Mouse (Mus musculus): ENCODE measurements at regions not wholly inside any gene's neighbourhood (a gene's known extent, or its start where the extent isn't known, plus 50 kb on each side); places are given as distances from the start of the nearest gene placed in this dataset.
A peak's percentile ranks its signal among the peaks of the same experiment; 100 is the strongest.

DNA sequence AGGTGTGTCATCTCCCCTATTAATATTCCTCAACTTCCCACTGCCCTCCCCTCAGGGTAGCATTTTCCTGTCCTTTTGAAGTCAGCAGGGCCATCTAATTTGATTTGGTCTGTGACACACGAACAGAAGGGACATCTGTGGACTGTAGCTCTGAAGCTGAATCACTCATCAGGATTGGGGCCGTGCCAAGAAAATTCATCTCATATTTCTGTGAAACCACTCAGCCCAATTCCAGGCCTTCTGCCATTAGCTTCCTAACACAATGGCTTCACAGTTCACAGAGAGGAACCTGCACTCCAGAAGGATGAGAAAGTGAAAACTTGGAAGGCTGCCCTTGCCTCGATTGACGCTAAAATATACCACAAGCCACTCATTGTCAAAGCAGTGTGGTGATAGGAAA lies 86.1 kb downstream of the Abhd5 start:
- DNase-seq: peak; percentile 70

DNA sequence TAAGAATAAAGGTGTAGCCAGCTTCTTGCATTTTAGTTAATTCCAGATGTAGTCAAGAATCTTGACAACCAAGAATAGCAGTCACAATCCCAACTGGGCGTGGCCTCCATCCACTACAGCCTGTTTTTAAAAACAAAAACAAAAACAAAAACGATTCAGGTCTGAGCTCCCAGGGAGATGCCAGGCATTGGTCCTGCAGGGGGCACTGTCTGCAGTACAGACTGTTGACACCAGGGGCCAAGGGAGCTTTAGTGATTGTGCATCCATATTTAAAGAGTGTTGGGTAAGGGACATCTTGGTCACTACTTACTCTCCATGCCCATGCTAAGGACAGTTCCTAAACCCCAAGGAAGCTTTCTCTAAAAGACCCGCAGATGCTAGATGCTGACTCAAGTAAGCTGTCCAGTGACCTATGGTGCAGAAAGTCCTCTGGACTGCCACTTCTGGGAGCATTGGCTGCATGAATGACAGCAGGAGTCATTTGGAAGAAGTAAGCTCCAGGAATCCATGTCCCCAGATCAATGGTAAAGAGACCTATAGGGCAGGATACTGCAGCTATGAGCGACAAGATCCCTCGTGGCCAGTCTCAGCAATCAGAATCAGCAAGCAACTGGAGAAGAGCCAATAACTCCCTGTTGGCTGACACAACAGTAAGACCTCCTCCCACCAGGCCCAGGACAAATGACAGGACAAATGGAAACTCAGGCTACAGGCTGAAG lies 95.1 kb downstream of the Abhd5 start:
- DNase-seq: no peak

DNA sequence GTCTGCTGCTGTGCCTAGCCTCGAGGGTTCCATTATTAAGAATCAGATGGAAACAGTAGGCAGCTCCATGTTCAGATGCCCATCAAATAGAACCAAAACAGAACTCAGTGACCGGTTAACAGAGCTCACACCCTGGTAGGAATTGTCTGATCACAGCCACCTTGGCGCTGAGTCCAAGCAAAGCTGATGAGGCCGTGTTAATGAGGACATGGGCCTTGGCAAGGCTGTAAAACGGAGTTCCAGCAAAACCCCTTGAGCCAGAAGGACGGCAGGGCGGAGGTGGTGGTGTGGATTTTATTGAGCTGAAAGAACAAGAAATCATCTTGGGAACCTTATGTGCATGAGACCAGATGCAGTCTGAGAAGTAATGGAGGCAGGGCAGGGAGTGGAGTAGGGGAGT lies 96.2 kb downstream of the Abhd5 start:
- DNase-seq: no peak

DNA sequence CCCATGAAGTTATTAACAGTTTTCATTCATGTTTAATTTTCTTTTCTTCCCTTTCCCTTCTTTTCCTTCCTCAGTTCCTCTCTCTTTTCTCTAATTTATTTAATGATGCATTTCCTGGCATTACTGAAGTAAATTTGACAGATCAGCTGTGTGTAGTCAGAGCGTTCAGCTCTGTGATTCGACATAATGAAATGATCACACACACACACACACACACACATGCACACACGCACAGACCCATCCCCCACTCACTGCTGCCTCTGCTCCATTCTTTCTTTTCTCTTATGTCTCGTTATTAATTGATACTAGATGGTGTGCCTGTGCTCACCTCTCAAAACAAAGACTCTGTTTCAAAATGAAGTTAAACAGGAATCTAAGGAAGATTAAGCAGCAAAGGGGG lies 96.9 kb downstream of the Abhd5 start:
- DNase-seq: no peak

DNA sequence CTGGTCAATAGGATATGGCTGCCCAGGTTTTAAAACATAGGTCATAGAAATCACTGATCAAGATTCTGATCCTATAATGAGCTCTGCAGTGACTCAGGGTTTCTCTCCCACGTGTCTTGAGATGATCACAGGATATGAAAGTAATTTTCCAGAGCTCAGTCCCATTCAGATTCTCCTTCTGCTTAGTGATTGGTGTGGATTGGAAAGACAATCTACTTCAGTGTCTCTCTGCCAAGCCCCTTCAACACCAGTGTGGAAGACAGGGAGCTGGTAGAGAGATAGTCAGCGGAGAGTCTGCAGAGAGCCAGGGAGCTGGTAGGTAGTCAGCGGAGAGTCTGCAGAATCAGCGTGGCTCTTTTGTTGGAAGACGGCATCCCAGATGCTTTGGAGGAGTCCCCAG lies 99.1 kb downstream of the Abhd5 start:
- DNase-seq: no peak

DNA sequence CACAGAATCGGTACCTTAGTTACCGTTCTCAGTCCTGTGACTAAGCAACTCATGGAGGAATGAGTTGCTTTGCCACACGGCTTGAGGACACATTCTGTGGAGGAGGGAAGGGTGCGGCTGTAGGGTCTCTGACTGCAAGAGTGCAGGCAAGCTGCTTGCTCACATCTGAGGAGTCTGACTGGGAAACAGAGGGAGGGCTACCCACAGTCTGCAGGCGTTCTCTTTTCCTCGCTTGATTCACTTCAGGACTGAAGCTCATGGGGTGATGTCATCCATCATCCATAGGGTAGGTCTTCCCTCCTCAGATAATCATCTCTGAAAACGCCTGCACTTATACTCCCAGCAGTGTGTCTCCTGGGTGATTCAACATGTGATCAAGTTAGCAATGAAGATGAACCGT lies 103.9 kb downstream of the Abhd5 start:
- DNase-seq: no peak

DNA sequence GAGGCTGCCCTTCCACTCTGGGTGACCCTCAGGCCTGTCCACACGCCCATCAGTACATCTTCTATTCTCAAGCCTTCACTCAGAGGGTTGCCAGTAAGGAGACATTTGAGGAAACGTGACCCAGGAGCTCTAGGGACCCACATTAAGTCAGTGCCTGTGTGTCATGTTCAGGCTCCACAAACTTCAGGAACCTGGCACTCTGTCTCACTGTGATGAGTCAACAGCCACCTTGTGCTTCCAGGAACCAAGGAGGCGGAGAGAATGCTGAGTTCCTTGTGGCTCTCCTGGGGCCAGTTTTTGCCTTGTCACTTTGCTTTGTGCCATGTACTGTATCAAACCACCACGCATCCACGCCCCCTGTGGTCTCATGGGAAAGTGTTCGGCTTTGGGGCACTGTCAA lies 104.4 kb downstream of the Abhd5 start:
- DNase-seq: no peak

DNA sequence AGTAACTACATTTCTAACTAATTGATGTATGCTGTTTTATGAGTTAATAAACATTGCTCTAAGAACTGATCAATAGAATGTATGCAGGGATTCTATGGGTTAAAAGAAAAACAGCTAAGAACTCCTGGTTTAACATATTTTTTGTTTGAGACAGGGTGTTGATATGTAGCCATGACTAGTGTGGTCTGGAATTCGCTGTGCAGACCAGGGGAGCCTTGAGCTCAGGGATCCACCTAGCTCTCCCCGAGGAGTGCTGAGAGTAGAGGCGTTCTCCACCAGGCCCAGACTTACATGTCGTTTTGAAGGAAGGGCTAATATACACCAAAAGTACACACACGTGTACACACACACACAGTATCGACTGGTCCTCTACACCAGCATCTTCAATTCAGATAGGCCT lies 108.1 kb downstream of the Abhd5 start:
- peak; percentile 11 for DNase-seq

DNA sequence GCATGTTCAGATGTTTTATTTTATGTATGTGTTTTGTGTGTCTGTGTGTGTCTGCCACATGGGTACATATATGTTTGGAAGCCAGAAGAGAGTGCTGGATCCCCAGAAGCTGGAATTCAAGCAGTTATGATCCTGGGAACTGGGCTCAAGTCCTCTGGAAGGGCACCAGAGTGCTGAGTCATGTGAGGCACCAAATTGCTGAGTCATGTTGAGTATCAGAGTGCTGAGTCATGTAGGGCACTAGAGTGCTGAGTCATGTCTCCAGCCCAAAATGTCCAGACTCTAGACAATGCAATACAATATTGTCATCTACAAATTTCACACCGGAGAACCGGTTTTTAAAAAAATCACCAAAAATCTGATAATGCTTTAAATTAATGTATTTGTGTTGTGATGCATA lies 120.1 kb downstream of the Abhd5 start:
- peak; percentile 50 for DNase-seq

DNA sequence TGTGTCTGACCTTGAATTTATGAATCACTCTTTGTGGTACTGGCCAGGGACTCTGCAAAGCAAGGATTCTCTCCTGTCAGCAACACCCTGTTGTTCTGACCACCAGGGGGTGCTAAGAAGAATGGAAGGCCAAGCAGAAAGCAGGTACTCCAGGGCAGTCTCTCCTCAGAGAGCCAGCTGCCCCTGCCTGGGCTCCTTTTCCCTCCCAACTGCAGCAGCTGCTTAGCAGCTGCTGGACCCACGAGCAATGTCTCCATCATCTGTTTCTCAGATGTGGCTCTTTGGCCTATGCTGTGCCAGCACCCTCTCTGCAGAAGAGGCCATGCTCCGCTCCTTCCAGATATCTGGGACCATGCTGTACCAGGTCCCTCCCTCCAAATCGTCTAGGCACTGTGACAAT lies 124.9 kb downstream of the Abhd5 start:
- DNase-seq: peak; percentile 49

DNA sequence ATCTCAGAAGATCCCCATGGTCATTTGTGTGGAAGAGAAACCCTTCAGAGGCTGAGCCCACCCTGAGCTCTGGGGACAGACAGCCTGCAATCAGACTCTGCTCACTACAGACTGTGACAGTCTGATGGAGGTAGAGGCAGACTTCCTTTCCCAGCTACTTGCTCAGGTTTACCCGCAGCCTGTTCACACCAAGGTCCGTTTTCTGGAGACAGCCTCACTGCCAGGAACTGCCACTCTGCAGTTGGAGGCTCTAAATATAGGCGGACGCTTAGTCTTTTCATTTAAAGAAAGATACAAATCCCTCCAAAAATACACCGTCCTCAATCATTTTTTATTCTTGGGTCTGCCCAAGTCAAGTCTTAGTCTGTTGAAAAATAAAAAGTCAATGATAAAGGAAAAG lies 135.6 kb downstream of the Abhd5 start:
- DNase-seq: no peak

DNA sequence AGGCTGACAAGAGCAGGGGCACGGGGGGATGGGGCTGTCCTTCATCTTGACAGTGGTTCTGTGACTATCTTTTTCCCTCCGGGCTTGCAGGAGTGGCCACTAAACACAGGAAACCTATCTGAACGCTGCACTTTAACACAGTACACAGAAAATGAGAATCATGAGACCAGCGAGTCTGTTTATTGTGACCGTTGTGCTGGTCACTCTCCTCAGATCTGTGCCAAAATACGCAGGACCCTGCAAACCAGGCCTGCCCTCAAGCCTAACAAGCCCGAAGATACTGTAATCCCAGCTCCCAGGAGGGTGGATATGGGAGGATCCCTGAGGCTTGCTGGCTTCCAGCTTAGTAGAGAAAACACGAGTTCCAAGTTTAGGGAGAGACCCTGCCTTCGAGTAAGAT lies 143.3 kb downstream of the Abhd5 start:
- no peak for DNase-seq

DNA sequence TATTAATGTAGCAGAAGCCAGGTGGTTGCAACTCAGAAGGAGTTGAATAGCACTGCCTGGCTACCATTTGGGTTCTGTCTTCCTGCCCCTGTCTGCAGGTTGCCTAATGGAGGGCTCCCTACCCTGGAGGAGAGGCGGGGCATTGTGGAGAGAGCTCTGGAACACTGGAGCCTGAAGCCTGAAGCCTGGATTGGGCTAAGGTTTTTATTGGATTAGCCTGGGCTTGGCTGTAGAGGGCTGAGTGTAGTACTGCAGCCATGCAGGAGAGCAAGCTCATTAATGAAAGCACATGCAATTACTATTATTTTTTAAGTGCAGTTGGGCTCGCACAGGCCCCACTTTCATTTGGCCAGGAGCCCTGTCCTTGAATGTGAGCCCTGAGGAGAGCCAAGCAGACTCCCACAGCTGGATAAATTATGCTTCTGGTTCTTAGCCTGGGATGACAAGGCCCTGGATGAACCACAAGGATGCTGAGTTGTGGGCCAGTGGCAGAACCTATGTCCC lies 145.1 kb downstream of the Abhd5 start:
- DNase-seq: peak; percentile 31

DNA sequence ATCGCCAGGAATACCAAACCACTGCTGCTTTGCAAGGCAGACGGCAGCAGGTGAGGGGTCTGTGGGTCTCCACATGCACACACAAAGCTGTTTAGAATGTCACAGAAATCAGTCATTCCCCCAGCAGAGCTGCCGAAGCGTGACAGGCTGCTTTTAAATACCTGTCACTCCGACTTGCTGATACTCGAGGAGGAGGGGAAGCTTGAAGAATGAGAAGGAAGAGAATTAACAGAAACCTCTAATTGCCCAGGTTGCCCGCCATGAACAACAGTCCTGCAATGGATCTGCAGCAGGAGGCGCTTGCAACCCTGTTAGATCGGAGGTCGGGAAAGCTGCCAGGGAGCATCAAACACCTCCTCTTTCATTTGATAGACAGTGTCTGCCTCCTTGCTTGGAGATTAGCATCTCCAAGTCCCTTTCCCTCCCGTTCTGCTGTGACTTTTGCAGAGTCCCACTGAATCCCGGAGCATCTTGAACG lies 150.5 kb downstream of the Abhd5 start:
- DNase-seq: no peak

DNA sequence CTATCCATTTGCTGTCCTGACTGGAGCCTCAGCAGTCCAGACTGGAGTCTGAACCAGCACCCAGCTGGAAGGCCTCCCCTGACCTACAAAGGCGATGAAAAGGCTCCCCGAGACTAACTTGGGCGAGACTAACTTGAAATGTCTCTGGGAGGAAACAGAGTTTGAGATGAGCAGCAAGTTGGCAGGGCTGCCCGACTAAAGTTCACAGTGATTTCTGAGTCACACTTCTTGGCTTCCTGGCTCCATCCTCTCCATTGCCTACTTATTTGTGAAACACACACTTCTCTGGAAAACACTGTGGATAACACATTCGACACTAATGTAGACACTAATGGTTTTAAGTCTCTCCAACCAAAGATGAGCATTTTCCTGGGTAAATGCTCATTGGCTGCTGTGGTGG lies 170.2 kb downstream of the Abhd5 start:
- DNase-seq: peak; percentile 41

DNA sequence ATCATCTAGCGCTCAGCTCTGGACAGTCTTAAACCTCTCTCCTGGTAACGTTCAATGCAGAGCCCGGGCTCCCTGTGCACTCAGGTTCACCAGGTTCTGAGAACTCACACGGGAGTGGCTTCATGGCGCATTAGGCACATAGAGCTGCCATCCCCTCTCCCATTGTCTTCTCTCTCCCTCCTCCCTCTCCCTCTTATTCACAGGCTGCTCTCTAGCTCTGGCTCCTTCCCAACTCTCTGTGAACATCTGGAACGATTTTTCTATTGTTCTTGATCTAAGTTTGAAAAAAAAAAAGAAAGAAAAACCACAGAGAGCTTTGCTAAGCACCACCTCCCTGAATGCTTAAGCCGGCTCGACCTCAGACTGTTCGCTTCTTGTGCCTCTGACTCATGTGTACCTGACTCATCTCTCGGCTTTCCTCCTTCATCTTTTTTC lies 174.2 kb downstream of the Abhd5 start:
- no peak for DNase-seq

DNA sequence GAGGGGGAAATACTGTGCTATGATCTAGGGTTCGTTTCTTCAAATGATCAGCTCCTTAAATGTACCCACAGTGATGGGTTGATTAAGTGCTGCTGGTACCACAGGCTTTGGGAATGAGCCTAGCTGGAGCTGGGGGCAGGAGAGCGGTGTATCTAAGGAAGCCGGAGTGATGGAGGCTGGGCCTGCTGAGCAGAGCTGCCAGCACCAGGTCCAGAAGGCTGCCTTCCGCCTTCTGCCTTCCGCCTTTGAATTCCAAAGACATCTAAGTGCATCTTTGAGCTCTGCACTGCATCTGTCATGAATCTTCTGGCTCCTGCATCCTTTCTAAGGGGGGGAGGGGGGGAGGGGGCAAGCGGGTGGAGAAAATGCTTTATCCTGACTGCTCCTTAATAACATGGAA lies 176.9 kb downstream of the Abhd5 start:
- no peak for DNase-seq

DNA sequence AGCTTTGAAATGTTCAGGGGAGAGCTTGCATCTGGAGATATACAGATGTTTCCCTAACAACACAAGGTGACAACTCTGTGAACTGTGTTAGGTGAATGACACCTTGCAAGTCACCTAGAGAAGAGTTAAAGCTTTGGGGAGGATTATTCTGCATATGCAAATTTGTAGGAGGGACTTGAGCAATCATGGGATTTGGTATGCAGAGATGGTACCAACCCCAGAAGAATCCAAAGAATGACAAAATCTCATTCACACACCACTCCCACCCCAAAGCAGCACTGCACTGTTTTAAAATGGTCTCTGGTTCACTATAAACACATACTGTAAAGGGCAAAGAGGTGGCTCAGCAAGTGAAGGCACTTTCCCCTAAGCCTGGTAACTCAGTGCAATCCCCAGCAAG lies 178.3 kb downstream of the Abhd5 start:
- no peak for DNase-seq

DNA sequence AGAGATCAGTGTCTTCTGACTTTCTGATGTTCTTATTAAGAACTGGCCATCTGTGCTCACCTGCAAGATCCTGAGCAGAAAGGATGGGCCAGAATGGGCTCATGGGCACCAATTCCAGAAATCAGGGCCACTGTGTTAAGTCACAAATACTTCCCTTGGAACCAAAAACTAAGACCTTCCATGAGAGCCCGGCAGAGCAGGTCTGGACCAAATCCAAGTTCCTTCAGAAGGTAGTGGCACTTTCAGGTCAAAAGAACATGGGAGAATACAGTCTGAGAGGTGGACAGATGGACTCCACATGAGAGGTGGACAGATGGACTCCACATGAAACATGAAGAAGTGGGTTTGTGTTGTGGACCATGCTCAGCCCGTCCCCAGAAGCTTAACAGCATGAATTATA lies 180.4 kb downstream of the Abhd5 start:
- no peak for DNase-seq

DNA sequence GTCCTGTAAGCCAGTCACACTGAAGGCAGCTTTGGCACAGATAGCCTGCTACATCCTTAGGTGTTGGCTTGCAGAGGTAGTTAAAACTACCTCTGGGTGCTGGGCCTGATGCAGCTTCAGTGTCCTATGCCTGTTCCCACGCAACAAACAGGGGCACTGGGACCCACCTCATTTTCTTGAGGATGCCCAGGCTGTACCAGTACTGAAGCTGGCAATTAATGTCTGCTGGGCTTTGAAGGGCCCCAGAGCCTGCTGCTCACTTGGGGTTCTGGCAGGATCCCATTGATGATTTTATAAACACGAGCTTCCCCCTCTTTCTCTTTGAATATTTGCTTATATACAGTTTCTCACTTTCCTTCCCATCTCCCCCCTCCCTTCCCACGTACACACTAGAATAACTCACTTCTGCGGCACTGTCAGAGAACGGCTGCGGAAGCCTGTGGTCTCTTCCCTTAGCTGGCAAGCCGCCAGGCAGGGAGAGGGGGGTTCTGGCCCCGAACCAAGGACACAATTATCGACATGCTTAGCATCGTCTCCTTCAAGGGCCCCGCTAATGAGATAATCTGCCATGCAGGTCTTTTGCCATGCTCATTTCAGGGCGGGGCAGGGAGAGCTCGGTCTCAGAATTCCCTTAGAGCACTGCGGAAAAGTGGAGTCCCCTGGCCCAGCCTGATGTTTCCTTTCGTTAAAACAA lies 182.9 kb downstream of the Abhd5 start:
- DNase-seq: no peak

DNA sequence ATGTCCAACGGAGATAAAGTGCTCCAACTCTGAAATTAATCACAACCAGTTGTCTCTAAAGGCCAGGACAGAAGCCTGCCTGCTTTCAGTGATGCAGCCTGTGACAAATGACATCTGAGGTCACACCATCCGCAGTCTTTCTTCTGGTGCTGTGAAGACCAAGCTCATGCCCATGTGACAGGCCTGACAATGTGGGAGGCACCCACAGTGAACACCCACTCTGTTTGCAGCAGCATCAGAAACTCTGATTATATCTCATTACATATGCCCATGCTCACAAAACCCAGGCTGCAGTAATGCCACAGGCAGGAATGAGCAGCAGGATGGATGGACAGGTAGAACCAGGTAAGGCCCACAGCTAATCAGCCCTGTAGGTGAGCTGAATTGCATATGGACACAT lies 183.6 kb downstream of the Abhd5 start:
- no peak for DNase-seq

DNA sequence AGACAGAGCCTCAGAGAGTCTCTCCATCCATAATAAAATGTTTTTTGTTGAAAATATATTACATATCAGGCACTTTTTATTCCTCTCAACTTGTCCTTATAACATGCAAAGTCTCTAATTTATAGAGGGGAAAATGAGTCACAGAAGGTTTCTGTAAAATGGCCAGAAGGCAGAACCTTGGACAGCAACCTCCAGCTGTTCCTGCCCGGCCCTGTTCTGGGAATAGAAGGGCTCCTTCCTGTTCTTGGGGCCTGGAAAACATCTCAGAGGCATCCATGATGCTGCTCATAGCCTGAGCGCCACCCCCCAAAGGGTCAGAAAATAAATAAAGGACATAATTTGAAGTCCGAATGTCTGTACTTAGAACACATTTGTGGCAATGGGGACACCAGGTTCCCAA lies 188.7 kb downstream of the Abhd5 start:
- no peak for DNase-seq

DNA sequence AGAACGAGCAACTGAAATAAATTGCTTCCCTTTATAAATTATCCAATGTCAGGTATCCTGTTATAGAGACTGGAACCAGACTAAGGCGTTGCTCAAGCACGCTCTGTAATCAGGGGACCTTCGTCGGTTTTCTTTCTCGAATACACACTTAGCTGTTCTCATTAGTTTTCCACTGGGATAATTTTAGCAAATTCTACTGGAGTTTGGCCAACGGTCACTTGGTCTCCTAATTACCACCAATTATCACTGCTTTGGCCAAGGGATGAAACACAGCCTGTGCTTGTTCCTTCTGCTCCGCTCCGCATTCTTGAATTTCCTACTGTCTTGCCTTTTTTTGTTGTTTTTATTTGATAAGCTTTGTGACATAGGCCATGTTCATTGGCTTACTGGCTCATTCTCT lies 191.1 kb upstream of the Topaz1 start:
- DNase-seq: no peak

DNA sequence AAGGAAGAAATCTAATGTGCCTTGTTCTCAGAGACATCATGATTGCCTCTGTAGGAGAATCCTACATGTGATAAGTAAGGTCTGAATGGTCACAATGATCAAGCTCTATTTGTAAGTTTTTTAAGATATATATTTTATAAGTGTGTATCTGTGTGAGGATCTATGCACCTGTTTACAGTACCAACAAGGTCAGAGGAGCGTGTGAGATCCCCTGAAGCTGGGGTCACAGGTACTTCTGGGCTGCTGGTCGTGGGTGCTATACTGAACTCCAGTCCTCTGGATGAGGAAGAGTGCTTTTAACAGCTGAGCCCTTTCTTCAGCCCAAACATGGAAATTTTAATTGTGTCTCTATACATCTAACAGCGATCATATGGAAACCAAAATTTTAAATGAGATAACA lies 181.1 kb upstream of the Topaz1 start:
- no peak for DNase-seq

All from adrenal gland, adult 2 months (tissue).